ENCODE assay signal across 14 mouse cellular contexts in genomic region chr6:113933261-113934151, GRCm38 (mm10).
DNase-seq lines count a peak whose midpoint lies in the region; ATAC-seq and TF ChIP-seq lines count a peak whose summit lies in the region.
"Had no signal": no experiment of that assay in that cellular context is flagged by ENCODE, and none has a peak within 500 bp of the region (broad histone marks: within the 10 kb centered on the region; RNA-seq: fewer than 3 reads in every experiment).

No protein-coding gene starts in this region.

- no peak overlapping the region for H3K4me3 ChIP-seq in midbrain, embryonic 12.5 days
- no peak overlapping the region for H3K4me3 ChIP-seq in midbrain, embryonic 14.5 days (replicated peaks; ENCODE audit: low read depth, low read length)
- H3K4me3 ChIP-seq in olfactory bulb, adult 2 months (ENCODE audit: insufficient read depth, low read depth, low read length): no peak overlapping the region
- H3K4me3 ChIP-seq: neural tube, embryonic 12.5 days had no signal

- no peak overlapping the region for H3K4me2 ChIP-seq in midbrain, embryonic 12.5 days (replicated peaks)
- H3K4me2 ChIP-seq in midbrain, embryonic 14.5 days (ENCODE audit: low read length): no peak overlapping the region
- H3K4me2 ChIP-seq: neural tube, embryonic 12.5 days had no signal

- 0 out of 2 replicates have a peak overlapping the region, but pooled peaks have one; percentile 15 for H3K27ac ChIP-seq in midbrain, embryonic 12.5 days (replicated peaks)
- H3K27ac ChIP-seq in midbrain, embryonic 14.5 days (replicated peaks; ENCODE audit: low read depth, low read length): no peak overlapping the region
- H3K27ac ChIP-seq in olfactory bulb, adult 2 months (ENCODE audit: insufficient read depth, low read depth, low read length): peak overlapping the region; percentile 91
- H3K27ac ChIP-seq: neural tube, embryonic 12.5 days had no signal

- WGBS in midbrain, embryonic 12.5 days: 61% methylated on average over 14 of the region's 14 CpGs
- WGBS in midbrain, embryonic 14.5 days: 52% methylated on average over 14 of the region's 14 CpGs
- WGBS in olfactory bulb, adult 2 months: 37% methylated on average over 14 of the region's 14 CpGs

- no peaks in the 10 kb centered on the region for H3K9me3 ChIP-seq in midbrain, embryonic 12.5 days
- no peaks in the 10 kb centered on the region for H3K9me3 ChIP-seq in midbrain, embryonic 14.5 days (ENCODE audit: control insufficient read depth, low read length)
- H3K9me3 ChIP-seq: neural tube, embryonic 12.5 days had no signal

- peaks cover 51% of the 10 kb centered on the region for H3K27me3 ChIP-seq in midbrain, embryonic 12.5 days
- no peaks in the 10 kb centered on the region; the same call in 1 of the 2 replicates for H3K27me3 ChIP-seq in midbrain, embryonic 14.5 days (ENCODE audit: control insufficient read depth, insufficient read depth, low read length)
- H3K27me3 ChIP-seq: neural tube, embryonic 12.5 days had no signal

- no peak for ATAC-seq in midbrain, embryonic 12.5 days (ENCODE audit: low FRiP score, low read depth)
- ATAC-seq in midbrain, embryonic 14.5 days (ENCODE audit: low FRiP score, low TSS enrichment): no peak

- no peak overlapping the region for H3K9ac ChIP-seq in midbrain, embryonic 12.5 days (replicated peaks)
- no peak overlapping the region; the same call in 1 of the 2 replicates for H3K9ac ChIP-seq in midbrain, embryonic 14.5 days (replicated peaks; ENCODE audit: low read length)
- H3K9ac ChIP-seq: neural tube, embryonic 12.5 days had no signal

- DNase-seq in heart, postnatal 10 days: peak; percentile 10 to 12
- DNase-seq in heart, adult 11 months: no peak
- DNase-seq in midbrain, embryonic 14.5 days: no peak
- DNase-seq in cerebellum, adult 9-10 months: peak; percentile 92
- DNase-seq in adrenal gland, adult (ENCODE audit: inconsistent age in 2 of 2, low spot score in 1 of 2): no peak
- no peak for DNase-seq in kidney, postnatal 25 days
- DNase-seq: embryo, embryonic 11 days; heart, postnatal 36 days; kidney, adult 11 months; kidney, postnatal 14 days; lung, postnatal 14 days had no signal

- no peaks in the 10 kb centered on the region for H3K36me3 ChIP-seq in midbrain, embryonic 12.5 days
- no peaks in the 10 kb centered on the region for H3K36me3 ChIP-seq in midbrain, embryonic 14.5 days (ENCODE audit: control insufficient read depth, insufficient read depth, low read length)
- H3K36me3 ChIP-seq: neural tube, embryonic 12.5 days had no signal

- TF ChIP-seq POLR2A in olfactory bulb, adult 2 months (IDR thresholded peaks at IDR 0.05; ENCODE audit: insufficient read depth, low read depth, low read length): no peak

- intact Hi-C loops in heart, postnatal 10 days (cut with DNase I): no loop called here

- peaks cover 29% of the 10 kb centered on the region for H3K4me1 ChIP-seq in midbrain, embryonic 12.5 days
- peaks cover 10% of the 10 kb centered on the region for H3K4me1 ChIP-seq in midbrain, embryonic 14.5 days (ENCODE audit: control insufficient read depth, insufficient read depth, low read length)
- peaks cover 60% of the 10 kb centered on the region for H3K4me1 ChIP-seq in olfactory bulb, adult 2 months (ENCODE audit: control insufficient read depth, insufficient read depth, low read length)

- no peak for TF ChIP-seq CTCF in olfactory bulb, adult 2 months (IDR thresholded peaks at IDR 0.05; ENCODE audit: insufficient read depth, low read depth, low read length)

Comparison
In these comparisons a context has a peak if more than half of its experiments do, and no peak if none do; other contexts are left out.
1. DNase-seq: peak in heart, postnatal 10 days (2 of 2) and cerebellum, adult 9-10 months (single experiment); none in heart, adult 11 months (single experiment), midbrain, embryonic 14.5 days (single experiment), adrenal gland, adult (0 of 2) and kidney, postnatal 25 days (0 of 2).